Mouse (Mus musculus) MEL (cell line): ENCODE data around the gene Bcar1. TPM values are rescaled to one million over a fixed set of nuclear protein-coding genes. Genes with fewer than 3 reads are reported as not detected.

Experiments
- DNase-seq: peaks from one replicate; pipeline ENCODE4 v3.0.0; 2011; ENCODE audit warnings: low read depth, low spot score
- H3K27ac ChIP-seq: 2 replicates; pipeline ENCODE4 v1.5.1; 2012; ENCODE audit warnings: low read depth, mild to moderate bottlenecking, control low read depth, low read length, moderate library complexity; ENCODE audit not compliant: control insufficient read depth
- H3K27me3 ChIP-seq, 2 experiments: fragments of 150-350 bp in 1 of 2; sonication (generic) in 1 of 2; 2 replicates each; pipeline ENCODE4 v1.6.1; 2012; ENCODE audit warnings: low read length in 2 of 2, mild to moderate bottlenecking in 2 of 2, improper control_type of control experiment in 1 of 2, moderate library complexity in 1 of 2; ENCODE audit not compliant: insufficient read depth in 2 of 2, control insufficient read depth in 1 of 2
- H3K36me3 ChIP-seq, 2 experiments: 2 replicates each; pipeline ENCODE4 v1.6.1; 2012 to 2014; ENCODE audit warnings: low read length in 2 of 2, improper control_type of control experiment in 1 of 2, inconsistent platforms in 1 of 2, mild to moderate bottlenecking in 1 of 2; ENCODE audit not compliant: insufficient read depth in 2 of 2, control insufficient read depth in 1 of 2
- H3K4me1 ChIP-seq, 2 experiments: fragments of 150-350 bp in 1 of 2; sonication (generic) in 1 of 2; 2 replicates each; pipeline ENCODE4 v1.6.1; 2012; ENCODE audit warnings: low read length in 2 of 2, improper control_type of control experiment in 1 of 2, mild to moderate bottlenecking in 1 of 2; ENCODE audit not compliant: insufficient read depth in 2 of 2, control insufficient read depth in 1 of 2
- H3K4me3 ChIP-seq, 2 experiments: fragments of 150-350 bp in 1 of 2; sonication (generic) in 1 of 2; 2 replicates each; pipeline ENCODE4 v1.5.1; 2012; ENCODE audit warnings: low read depth in 2 of 2, low read length in 2 of 2, mild to moderate bottlenecking in 2 of 2, moderate library complexity in 2 of 2, control low read depth in 1 of 2, improper control_type of control experiment in 1 of 2; ENCODE audit not compliant: control insufficient read depth in 1 of 2, insufficient read depth in 1 of 2
- H3K79me2 ChIP-seq: 2 replicates; pipeline ENCODE4 v1.6.1; 2012; ENCODE audit warnings: mild to moderate bottlenecking, low read length, moderate library complexity; ENCODE audit not compliant: control insufficient read depth, poor library complexity, insufficient read depth
- H3K9ac ChIP-seq: 2 replicates; pipeline ENCODE4 v1.6.1; 2012; ENCODE audit warnings: low read depth, mild to moderate bottlenecking, control low read depth, low read length, moderate library complexity; ENCODE audit not compliant: control insufficient read depth, poor library complexity, severe bottlenecking
- H3K9me3 ChIP-seq: fragments of 150-350 bp; sonication (generic); replicated peaks from 2 replicates; pipeline ENCODE4 v1.6.1; 2012; ENCODE audit warnings: mild to moderate bottlenecking, low read length, improper control_type of control experiment, moderate library complexity; ENCODE audit not compliant: insufficient read depth
- BHLHE40 ChIP-seq: IDR thresholded peaks from 2 replicates; pipeline ENCODE4 v1.6.1; 2012; ENCODE audit warnings: low read depth, mild to moderate bottlenecking, inconsistent platforms, low read length, improper control_type of control experiment, borderline replicate concordance
- CHD1 ChIP-seq: IDR thresholded peaks from 2 replicates; pipeline ENCODE4 v1.6.1; 2012; ENCODE audit warnings: low read depth, mild to moderate bottlenecking, inconsistent platforms, low read length, improper control_type of control experiment
- CHD2 ChIP-seq: IDR thresholded peaks from 2 replicates; pipeline ENCODE4 v1.6.1; 2011; ENCODE audit warnings: low read length, improper control_type of control experiment
- CTCF ChIP-seq, 3 experiments: IDR thresholded peaks in 2 of 3; conservative IDR thresholded peaks in 1 of 3; 2 replicates each; pipeline ENCODE4 v1.5.1; 2011 to 2012; ENCODE audit warnings: low read length in 3 of 3, low read depth in 2 of 3, mild to moderate bottlenecking in 2 of 3, improper control_type of control experiment in 1 of 3, inconsistent platforms in 1 of 3, mixed read lengths in 1 of 3, moderate library complexity in 1 of 3; ENCODE audit not compliant: control insufficient read depth in 1 of 3, insufficient read depth in 1 of 3, poor library complexity in 1 of 3, severe bottlenecking in 1 of 3
- EP300 ChIP-seq, 2 experiments: IDR thresholded peaks; 2 replicates each; pipeline ENCODE4 v1.6.1; 2011; ENCODE audit warnings: improper control_type of control experiment in 2 of 2, low read length in 2 of 2, low read depth in 1 of 2, mild to moderate bottlenecking in 1 of 2
- ETS1 ChIP-seq: IDR thresholded peaks from 2 replicates; pipeline ENCODE4 v1.6.1; 2012; ENCODE audit warnings: low read depth, mild to moderate bottlenecking, inconsistent platforms, low read length, improper control_type of control experiment, moderate library complexity
- GABPA ChIP-seq: IDR thresholded peaks from 2 replicates; pipeline ENCODE4 v1.6.1; 2012; ENCODE audit warnings: low read depth, mild to moderate bottlenecking, inconsistent platforms, low read length, improper control_type of control experiment, moderate library complexity
- GATA1 ChIP-seq: IDR thresholded peaks from 2 replicates; pipeline ENCODE4 v1.6.1; 2011; ENCODE audit warnings: low read depth, low read length, improper control_type of control experiment
- HCFC1 ChIP-seq: IDR thresholded peaks from 2 replicates; pipeline ENCODE4 v1.6.1; 2012; ENCODE audit warnings: low read depth, mild to moderate bottlenecking, inconsistent platforms, low read length, improper control_type of control experiment, moderate library complexity
- JUND ChIP-seq: IDR thresholded peaks from 2 replicates; pipeline ENCODE4 v1.6.1; 2011; ENCODE audit warnings: low read depth, mild to moderate bottlenecking, improper control_type of control experiment, low read length
- KAT2A ChIP-seq: conservative IDR thresholded peaks from 2 replicates; pipeline ENCODE4 v1.6.1; 2012; ENCODE audit warnings: low read depth, low read length, improper control_type of control experiment, inconsistent platforms
- MAFK ChIP-seq: IDR thresholded peaks from 2 replicates; pipeline ENCODE4 v1.6.1; 2011; ENCODE audit warnings: low read depth, mild to moderate bottlenecking, low read length, improper control_type of control experiment, borderline replicate concordance
- MAX ChIP-seq: IDR thresholded peaks from 2 replicates; pipeline ENCODE4 v1.6.1; 2011; ENCODE audit warnings: low read length, improper control_type of control experiment
- MAZ ChIP-seq: IDR thresholded peaks from 2 replicates; pipeline ENCODE4 v1.6.1; 2012; ENCODE audit warnings: low read depth, mild to moderate bottlenecking, inconsistent platforms, low read length, improper control_type of control experiment
- MEF2A ChIP-seq: IDR thresholded peaks from 2 replicates; pipeline ENCODE4 v1.6.1; 2014; ENCODE audit warnings: low read depth, mild to moderate bottlenecking, inconsistent platforms, low read length, improper control_type of control experiment; ENCODE audit not compliant: poor library complexity, insufficient replicate concordance, severe bottlenecking; ENCODE audit errors: extremely low read depth
- MXI1 ChIP-seq: IDR thresholded peaks from 2 replicates; pipeline ENCODE4 v1.6.1; 2011; ENCODE audit warnings: mild to moderate bottlenecking, low read depth, low read length, improper control_type of control experiment
- MYC ChIP-seq: IDR thresholded peaks from 2 replicates; pipeline ENCODE4 v1.6.1; 2011; ENCODE audit warnings: low read depth, mild to moderate bottlenecking, low read length, improper control_type of control experiment, moderate library complexity
- NELFE ChIP-seq: IDR thresholded peaks from 2 replicates; pipeline ENCODE4 v1.6.1; 2011; ENCODE audit warnings: low read depth, low read length, improper control_type of control experiment
- POLR2AphosphoS2 ChIP-seq: IDR thresholded peaks from 2 replicates; pipeline ENCODE4 v1.6.1; 2011; ENCODE audit warnings: low read length, improper control_type of control experiment
- POLR2AphosphoS5 ChIP-seq: IDR thresholded peaks from 2 replicates; pipeline ENCODE4 v1.6.1; 2012; ENCODE audit warnings: low read depth, borderline replicate concordance, mild to moderate bottlenecking, inconsistent platforms, low read length, moderate library complexity, mixed read lengths
- RCOR1 ChIP-seq: IDR thresholded peaks from 2 replicates; pipeline ENCODE4 v1.6.1; 2012; ENCODE audit warnings: low read depth, mild to moderate bottlenecking, inconsistent platforms, low read length, improper control_type of control experiment
- SIN3A ChIP-seq: IDR thresholded peaks from 2 replicates; pipeline ENCODE4 v1.6.1; 2012; ENCODE audit warnings: low read length, improper control_type of control experiment, inconsistent platforms
- SMC3 ChIP-seq: IDR thresholded peaks from 2 replicates; pipeline ENCODE4 v1.6.1; 2011; ENCODE audit warnings: low read depth, low read length, improper control_type of control experiment
- TAL1 ChIP-seq: IDR thresholded peaks from 2 replicates; pipeline ENCODE4 v1.6.1; 2012; ENCODE audit warnings: mild to moderate bottlenecking, inconsistent platforms, low read length, moderate library complexity, mixed read lengths
- TCF12 ChIP-seq: IDR thresholded peaks from 2 replicates; pipeline ENCODE4 v1.6.1; 2014; ENCODE audit warnings: low read depth, mild to moderate bottlenecking, inconsistent platforms, low read length, improper control_type of control experiment, moderate library complexity
- UBTF ChIP-seq: IDR thresholded peaks from 2 replicates; pipeline ENCODE4 v1.6.1; 2012; ENCODE audit warnings: low read depth, mild to moderate bottlenecking, inconsistent platforms, low read length, improper control_type of control experiment, moderate library complexity, borderline replicate concordance; ENCODE audit not compliant: insufficient read depth
- ZKSCAN1 ChIP-seq: IDR thresholded peaks from 2 replicates; pipeline ENCODE4 v1.6.1; 2012; ENCODE audit warnings: low read depth, mild to moderate bottlenecking, inconsistent platforms, low read length, improper control_type of control experiment, moderate library complexity
- ZMIZ1 ChIP-seq: IDR thresholded peaks from 2 replicates; pipeline ENCODE4 v1.6.1; 2012; ENCODE audit warnings: low read depth, mild to moderate bottlenecking, inconsistent platforms, low read length, improper control_type of control experiment, moderate library complexity
- ZNF384 ChIP-seq: IDR thresholded peaks from 2 replicates; pipeline ENCODE4 v1.6.1; 2012; ENCODE audit warnings: low read depth, mild to moderate bottlenecking, inconsistent platforms, low read length, improper control_type of control experiment
- polyA plus RNA-seq, 2 experiments: library from polyadenylated mRNA; stranded (reverse) in 1 of 2; unstranded in 1 of 2; fragments of >175 nt in 1 of 2; fragments of >200 nt in 1 of 2; gene quantifications; 2 replicates each; pipeline versions ENCODE4 v1.2.1 to v1.2.4; 2012; ENCODE audit warnings: low replicate concordance in 2 of 2, low read depth in 1 of 2; ENCODE audit not compliant: insufficient read length in 2 of 2, insufficient read depth in 1 of 2, missing spikeins in 1 of 2
- total RNA-seq: library from RNA; depleted of rRNA; stranded (reverse); fragments of 300-350 nt; gene quantifications from 2 replicates; pipeline ENCODE4 v1.2.3, GENCODE M21; 2012

Bcar1 gene
- total and polyA plus RNA-seq, 3 experiments: 6.5 to 17.4 TPM; not detected in 1

GRCm38 (mm10) chr8:111738867-111739266 is 4.7 kb downstream of the Bcar1 start:
- Histone ChIP-seq H3K79me2 (peaks cover 12% of the 10 kb centered on the region), H3K4me1 (peaks cover 2 to 7% of the 10 kb centered on the region in 2 experiments; a peak in 3 of 4 replicates), H3K4me3 (no peak overlapping the region), H3K9me3 (no peaks in the 10 kb centered on the region), H3K27ac (no peak overlapping the region), H3K9ac (no peak overlapping the region), H3K27me3 (no peaks in the 10 kb centered on the region), H3K36me3 (peaks cover 0 to 5% of the 10 kb centered on the region in 2 experiments; a peak in 1 of 4 replicates)
- DNase-seq: no peak
- TF ChIP-seq CTCF (IDR thresholded peaks at IDR 0.05 in 2 of 3, conservative IDR thresholded peaks at IDR 0.05 in 1 of 3; ENCODE audit: control insufficient read depth in 1 of 3, insufficient read depth in 1 of 3, low read depth in 2 of 3, low read length in 3 of 3, poor library complexity in 1 of 3, severe bottlenecking in 1 of 3): no peak
- no peak for TF ChIP-seq RCOR1
- no peak for TF ChIP-seq MAX
- TF ChIP-seq ETS1: no peak
- no peak for TF ChIP-seq MAFK
- TF ChIP-seq SMC3: no peak
- no peak for TF ChIP-seq HCFC1
- no peak for TF ChIP-seq CHD2
- no peak for TF ChIP-seq EP300 (IDR thresholded peaks at IDR 0.05; ENCODE audit: low read depth in 1 of 2, low read length in 2 of 2)
- TF ChIP-seq MYC: no peak
- TF ChIP-seq KAT2A: no peak
- no peak for TF ChIP-seq TCF12
- TF ChIP-seq ZKSCAN1: no peak
- TF ChIP-seq MEF2A: no peak
- no peak for TF ChIP-seq ZMIZ1
- no peak for TF ChIP-seq ZNF384
- no peak for TF ChIP-seq NELFE
- TF ChIP-seq POLR2AphosphoS2: no peak
- no peak for TF ChIP-seq UBTF
- no peak for TF ChIP-seq GATA1

- TF ChIP-seq CHD1 (no peak), MAFK (no peak), UBTF (no peak), MAZ (no peak), MAX (no peak), RCOR1 (no peak), POLR2AphosphoS5 (no peak), SMC3 (no peak), TAL1 (no peak), ETS1 (no peak), SIN3A (no peak), BHLHE40 (no peak), GABPA (no peak), JUND (no peak), MXI1 (no peak)
- TF ChIP-seq, all 39 proteins: peak for 0
- Histone ChIP-seq H3K36me3 (no peaks in the 10 kb centered on the region), H3K27me3 (no peaks in the 10 kb centered on the region), H3K79me2 (no peaks in the 10 kb centered on the region), H3K4me1 (peaks cover 1 to 2% of the 10 kb centered on the region in 2 experiments; a peak in 1 of 4 replicates), H3K9ac (no peak overlapping the region), H3K9me3 (no peaks in the 10 kb centered on the region), H3K4me3 (no peak overlapping the region), H3K27ac (no peak overlapping the region)
- no peak for DNase-seq
Observed at GRCm38 (mm10) chr8:111736321-111736720, 7.3 kb downstream of the Bcar1 start.
